Mouse (Mus musculus) ovary, postnatal 36 days (tissue): Measurements from ENCODE around the gene Spdye4b.

Source experiments
- DNase-seq: peaks from one replicate; pipeline ENCODE4 v3.0.0; 2022; ENCODE audit warnings: low spot score, mixed read lengths

Spdye4b gene

DNA sequence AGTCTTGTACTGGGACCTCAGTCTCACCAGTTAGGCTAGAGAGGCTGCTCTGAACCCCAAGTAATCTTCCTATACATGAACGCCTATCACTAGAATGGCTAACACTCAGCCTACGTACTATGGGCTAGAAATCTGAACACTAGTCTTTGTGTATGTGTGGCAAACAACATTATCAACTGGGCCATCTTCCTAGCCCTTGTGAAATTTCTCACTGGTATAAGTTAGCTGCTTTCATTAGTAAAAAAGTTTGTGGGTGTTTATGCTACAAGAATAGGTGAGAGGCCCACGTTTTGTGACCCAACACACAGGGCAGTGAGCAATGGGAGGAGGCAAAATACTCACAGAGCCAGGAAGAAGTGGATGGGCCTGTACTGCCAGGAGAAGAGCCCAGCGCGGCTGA is 40.2 kb downstream of the Spdye4b start:
- DNase-seq = no peak

DNA sequence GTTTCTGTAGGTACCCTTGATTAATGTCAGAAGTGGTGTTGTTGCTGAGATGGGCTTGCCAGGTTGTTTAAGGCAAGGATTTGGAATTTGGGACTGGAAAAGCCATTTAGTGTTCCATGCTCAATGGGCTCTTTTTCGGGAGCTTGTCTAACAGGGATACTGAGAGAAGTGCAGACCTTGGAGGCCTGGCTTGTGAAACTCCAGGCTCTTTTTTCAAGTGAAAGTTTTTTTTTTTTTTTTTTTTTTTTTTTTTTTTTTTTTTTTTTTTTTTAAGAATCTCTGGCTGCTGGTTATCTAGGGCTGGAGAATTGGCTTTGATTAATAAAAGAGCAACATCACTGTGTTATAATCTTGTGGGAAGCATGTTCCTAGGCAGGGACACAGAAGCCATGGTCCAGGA is 41.5 kb downstream of the Spdye4b start:
- no peak for DNase-seq

DNA sequence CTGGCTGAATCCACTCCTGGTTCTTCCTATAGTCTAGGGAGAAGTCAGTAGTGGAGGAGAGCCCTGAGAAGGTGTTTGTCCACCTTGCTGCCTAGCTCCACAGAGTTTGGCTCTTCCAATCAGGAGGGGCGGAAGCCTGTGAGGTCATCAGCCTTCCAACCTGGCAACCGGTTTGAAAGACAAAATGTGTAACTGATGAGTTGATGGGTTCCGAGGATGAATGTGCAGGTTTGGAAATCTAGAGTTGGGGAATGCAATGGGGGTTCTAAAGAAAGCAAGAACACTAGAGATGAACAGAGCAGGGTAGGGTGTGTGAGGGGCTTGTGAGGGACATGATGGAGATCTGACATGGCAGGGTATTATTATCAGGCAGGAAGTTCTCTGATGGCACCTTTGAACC is 46.0 kb downstream of the Spdye4b start, which contains the start of gene Spdye4a:
Spdye4a (minus strand) TSS at position 101 of the 400 bp plus-strand sequence.
- DNase-seq = no peak

DNA sequence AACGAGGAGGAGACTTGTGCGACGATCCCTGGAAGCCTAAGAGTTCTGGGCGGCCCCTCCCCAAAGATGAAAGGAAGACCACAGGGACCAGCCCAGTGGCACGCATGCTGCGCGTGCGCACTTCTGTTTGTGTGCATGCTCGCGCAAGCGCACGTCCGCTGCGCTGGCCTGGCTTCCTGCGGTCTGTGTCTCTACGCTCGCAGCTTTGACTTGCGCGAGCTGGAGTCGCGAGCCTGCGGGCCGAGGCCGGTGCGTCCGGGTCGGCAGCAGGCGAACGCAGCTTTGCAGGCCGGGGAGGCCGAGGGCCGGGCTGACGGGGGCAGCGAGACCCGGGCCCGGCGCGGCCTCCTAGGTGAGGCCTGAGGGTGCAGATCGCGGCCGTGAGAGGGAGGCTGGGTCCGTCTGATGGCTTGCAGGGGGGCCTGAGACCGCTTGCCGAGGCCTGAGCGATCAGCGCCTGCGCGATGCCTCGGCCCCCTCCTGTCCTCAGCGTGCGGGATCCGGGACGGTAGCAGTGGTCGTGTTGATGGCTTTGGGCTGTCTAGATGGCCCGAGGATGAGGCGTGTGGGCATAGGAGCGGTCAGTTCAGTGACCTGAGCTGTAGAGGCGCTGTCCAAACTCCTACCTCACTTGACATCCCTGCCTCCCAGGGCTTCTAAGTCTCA is 54.3 kb downstream of the Spdye4b start, which contains the start of gene Zfp12:
Zfp12 (plus strand) TSS at position 136 of the 666 bp plus-strand sequence.
- DNase-seq = peak; percentile 94

DNA sequence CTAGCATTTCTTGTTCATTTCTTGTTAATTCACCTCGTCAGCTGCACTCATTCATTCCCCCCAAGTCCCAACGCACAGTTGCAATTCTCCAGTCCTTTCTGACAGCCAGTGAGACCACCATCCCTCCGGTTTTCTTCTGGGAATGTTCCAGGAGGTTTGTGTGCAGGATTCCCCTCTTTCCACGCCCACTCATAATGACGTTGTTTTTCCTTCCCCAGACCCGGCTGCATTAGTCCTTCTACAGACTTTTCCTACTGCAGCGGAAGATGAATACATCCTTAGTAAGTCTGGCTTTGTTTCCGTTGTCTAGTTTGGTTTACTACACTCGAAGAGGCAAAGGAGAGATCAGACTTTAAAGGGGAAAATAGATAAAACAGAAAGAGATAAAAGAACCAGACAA is 55.2 kb downstream of the Spdye4b start:
- no peak for DNase-seq

DNA sequence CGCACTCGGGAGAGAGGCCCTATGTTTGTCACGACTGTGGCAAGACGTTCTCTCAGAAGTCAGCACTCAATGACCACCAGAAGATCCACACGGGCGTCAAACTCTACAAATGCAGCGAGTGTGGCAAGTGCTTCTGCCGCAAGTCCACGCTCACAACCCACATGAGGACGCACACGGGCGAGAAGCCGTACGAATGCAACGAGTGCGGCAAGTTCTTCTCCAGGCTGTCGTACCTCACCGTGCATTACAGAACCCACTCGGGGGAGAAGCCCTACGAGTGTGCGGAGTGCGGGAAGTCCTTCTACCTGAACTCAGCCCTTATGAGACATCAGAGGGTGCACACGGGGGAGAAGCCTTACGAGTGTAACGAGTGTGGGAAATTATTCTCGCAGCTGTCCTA is 64.1 kb downstream of the Spdye4b start:
- DNase-seq = no peak

DNA sequence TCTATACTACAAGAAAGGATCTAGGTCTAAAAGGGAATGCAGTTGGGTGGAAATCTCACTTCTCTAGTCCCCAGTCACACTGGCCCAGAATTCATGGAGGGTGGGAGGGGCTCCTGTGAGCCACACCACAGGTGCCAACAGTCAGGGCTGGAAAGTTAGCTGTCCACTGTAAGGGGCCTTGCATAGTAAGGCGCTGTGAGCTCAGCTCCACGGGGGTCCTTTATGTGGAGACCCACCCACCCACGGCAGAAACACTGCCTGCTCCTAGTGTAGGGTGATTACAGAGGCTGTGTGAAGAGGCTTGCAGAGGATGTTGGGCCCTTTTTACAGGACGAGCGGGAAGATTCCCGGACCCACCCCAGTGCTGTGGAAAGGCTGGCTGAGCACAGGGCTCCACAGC is 71.2 kb downstream of the Spdye4b start:
- no peak for DNase-seq

DNA sequence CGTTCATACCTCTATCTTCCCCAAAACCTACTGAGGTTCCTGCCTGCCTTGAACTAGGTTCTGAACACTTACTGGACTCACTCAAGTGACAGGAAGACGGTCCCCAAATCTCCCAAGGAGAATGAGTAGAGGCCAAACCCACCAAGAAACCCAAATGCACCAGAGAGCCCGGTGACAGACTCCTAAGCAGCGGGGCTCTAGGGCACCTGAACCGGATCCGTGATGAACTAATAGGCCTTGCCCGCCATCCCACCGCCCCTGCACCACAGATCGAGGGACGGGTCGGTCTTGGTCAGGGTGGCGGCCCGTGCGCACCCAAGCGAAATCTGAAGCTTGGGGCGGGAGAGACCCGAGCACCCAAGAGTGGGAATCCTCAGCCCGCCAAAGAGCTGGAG is 72.0 kb downstream of the Spdye4b start:
- no peak for DNase-seq

DNA sequence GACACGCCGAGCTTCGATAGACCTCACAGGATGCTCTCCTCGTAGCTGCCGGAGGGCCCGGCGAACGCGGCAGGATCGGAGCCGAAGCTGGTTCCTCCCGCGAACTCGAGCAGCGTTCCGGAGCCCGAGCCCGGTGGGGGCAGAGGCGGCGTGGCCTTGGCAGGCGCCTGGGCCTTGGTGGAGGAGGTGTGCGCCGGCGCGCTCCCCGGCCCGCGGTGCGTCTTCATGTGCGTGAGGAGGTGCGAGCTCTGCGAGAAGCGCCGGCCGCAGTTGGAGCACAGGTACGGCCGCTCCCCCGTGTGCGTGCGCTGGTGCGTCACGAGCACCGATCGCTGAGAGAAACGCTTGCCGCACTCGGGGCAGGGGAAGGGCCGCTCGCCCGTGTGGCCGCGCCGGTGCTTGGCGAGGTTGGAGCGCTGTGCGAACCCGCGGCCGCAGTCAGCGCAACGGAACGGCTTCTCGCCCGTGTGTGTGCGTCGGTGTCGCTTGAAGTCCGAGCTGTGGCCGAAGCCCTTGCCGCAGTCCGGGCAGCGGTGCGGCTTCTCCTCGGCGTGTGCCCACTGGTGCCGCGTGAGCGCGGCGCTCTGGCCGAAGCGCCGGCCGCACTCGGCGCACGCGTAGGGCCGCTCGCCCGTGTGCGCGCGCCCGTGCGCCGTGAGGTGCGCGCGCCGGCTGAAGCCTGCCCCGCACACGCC is 72.5 kb downstream of the Spdye4b start:
- no peak for DNase-seq

DNA sequence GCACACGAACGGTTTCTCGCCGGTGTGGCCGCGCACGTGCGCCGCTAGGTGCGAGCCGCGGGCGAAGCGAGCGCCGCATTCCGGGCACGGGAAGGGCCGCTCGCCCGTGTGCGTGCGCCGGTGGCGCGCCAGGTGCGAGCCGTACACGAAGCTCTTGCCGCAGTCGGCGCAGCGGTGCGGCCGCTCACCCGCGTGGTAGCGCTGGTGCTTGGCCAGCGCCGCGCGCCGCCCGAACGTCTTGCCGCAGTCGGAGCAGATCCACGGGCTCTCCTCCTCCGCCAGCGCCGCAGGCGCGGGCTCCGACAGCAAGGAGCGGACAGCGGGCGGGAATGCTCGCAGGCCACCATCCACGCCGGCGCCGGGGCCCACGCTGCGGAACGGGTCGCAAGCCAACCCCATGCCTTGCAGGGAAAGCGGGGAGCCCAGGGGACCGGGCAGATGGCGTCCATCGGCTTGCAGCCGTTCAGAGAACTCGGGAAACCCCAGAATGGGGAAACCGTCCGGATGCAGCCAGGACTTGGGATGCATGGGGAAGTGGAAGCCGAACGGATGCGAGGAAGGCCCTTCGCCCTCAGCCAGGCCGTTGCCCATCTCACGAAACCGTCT is 73.2 kb downstream of the Spdye4b start:
- no peak for DNase-seq
